Mouse (Mus musculus): ENCODE data around the gene Setd3.
"Not testable (repeated sequence)": the region's sequence is repeated elsewhere in the genome, so short reads cannot be mapped to it uniquely, and the experiment has no call there.

The Setd3 gene

GRCm38 (mm10) chr12:108143624-108144498 is 35.3 kb downstream of the Setd3 start:
- no peak for DNase-seq (ENCODE audit: low spot score)

- no peak for DNase-seq (ENCODE audit: low spot score)
Observed at GRCm38 (mm10) chr12:108135610-108136208, 43.4 kb downstream of the Setd3 start.

- DNase-seq (ENCODE audit: low spot score): no peak
Observed at GRCm38 (mm10) chr12:108133181-108133580, 45.9 kb downstream of the Setd3 start.

- no peak for DNase-seq (ENCODE audit: low spot score)
Observed at GRCm38 (mm10) chr12:108132450-108133070, 46.6 kb downstream of the Setd3 start.

GRCm38 (mm10) chr12:108121288-108121687 is 57.8 kb downstream of the Setd3 start:
- peak; percentile 68 for DNase-seq (ENCODE audit: low spot score)

GRCm38 (mm10) chr12:108120434-108120833 is 58.7 kb downstream of the Setd3 start:
- DNase-seq (ENCODE audit: low spot score): no peak

GRCm38 (mm10) chr12:108119930-108120329 is 59.2 kb downstream of the Setd3 start:
- no peak for DNase-seq (ENCODE audit: low spot score)

GRCm38 (mm10) chr12:108118902-108119531 is 60.1 kb downstream of the Setd3 start:
- no peak for DNase-seq (ENCODE audit: low spot score)

- DNase-seq (ENCODE audit: low spot score): no peak
Observed at GRCm38 (mm10) chr12:108118503-108118901, 60.6 kb downstream of the Setd3 start.

- DNase-seq (ENCODE audit: low spot score): no peak
Observed at GRCm38 (mm10) chr12:108111191-108111590, 67.9 kb downstream of the Setd3 start.

- no peak for DNase-seq (ENCODE audit: low spot score)
Observed at GRCm38 (mm10) chr12:108110674-108111073, 68.4 kb downstream of the Setd3 start.

- no peak for DNase-seq (ENCODE audit: low spot score)
Observed at GRCm38 (mm10) chr12:108109732-108110131, 69.4 kb downstream of the Setd3 start.

GRCm38 (mm10) chr12:108108591-108108990 is 70.5 kb downstream of the Setd3 start:
- DNase-seq (ENCODE audit: low spot score): not testable (repeated sequence)

GRCm38 (mm10) chr12:108103292-108103691 is 75.8 kb downstream of the Setd3 start:
- DNase-seq (ENCODE audit: low spot score): no peak

- no peak for DNase-seq (ENCODE audit: low spot score)
Observed at GRCm38 (mm10) chr12:108102119-108102518, 77.0 kb downstream of the Setd3 start.

GRCm38 (mm10) chr12:108100181-108100580 is 78.9 kb downstream of the Setd3 start:
- no peak for DNase-seq (ENCODE audit: low spot score)

GRCm38 (mm10) chr12:108098201-108098980 is 80.7 kb downstream of the Setd3 start:
- peak; percentile 59 for DNase-seq (ENCODE audit: low spot score)

- no peak for DNase-seq (ENCODE audit: low spot score)
Observed at GRCm38 (mm10) chr12:108097643-108098042, 81.5 kb downstream of the Setd3 start.

- DNase-seq (ENCODE audit: low spot score): no peak
Observed at GRCm38 (mm10) chr12:108088253-108088652, 90.9 kb downstream of the Setd3 start.

- DNase-seq (ENCODE audit: low spot score): no peak
Observed at GRCm38 (mm10) chr12:108087489-108087888, 91.6 kb downstream of the Setd3 start.

GRCm38 (mm10) chr12:108078122-108078752 is 100.9 kb downstream of the Setd3 start:
- no peak for DNase-seq (ENCODE audit: low spot score)
